Mouse (Mus musculus): Measurements from ENCODE around the gene Efcab11.

The Efcab11 gene

GRCm38 (mm10) chr12:99752986-99753385, 131.3 kb downstream of the Efcab11 start:
- no peak for DNase-seq (ENCODE audit: low spot score)

GRCm38 (mm10) chr12:99749391-99749790, 134.8 kb downstream of the Efcab11 start:
- DNase-seq (ENCODE audit: low spot score): no peak

- DNase-seq (ENCODE audit: low spot score): no peak
These were observed 142.6 kb downstream of the Efcab11 start for GRCm38 (mm10) chr12:99741631-99742030.

GRCm38 (mm10) chr12:99739211-99739610, 145.0 kb downstream of the Efcab11 start:
- DNase-seq (ENCODE audit: low spot score): no peak

- no peak for DNase-seq (ENCODE audit: low spot score)
These were observed 146.0 kb downstream of the Efcab11 start for GRCm38 (mm10) chr12:99738256-99738655.

- DNase-seq (ENCODE audit: low spot score): no peak
These were observed 147.3 kb downstream of the Efcab11 start for GRCm38 (mm10) chr12:99736971-99737370.

- no peak for DNase-seq (ENCODE audit: low spot score)
These were observed 149.1 kb downstream of the Efcab11 start for GRCm38 (mm10) chr12:99735172-99735571.

GRCm38 (mm10) chr12:99724206-99724605, 160.0 kb downstream of the Efcab11 start:
- DNase-seq (ENCODE audit: low spot score): no peak

- DNase-seq (ENCODE audit: low spot score): no peak
These were observed 160.4 kb downstream of the Efcab11 start for GRCm38 (mm10) chr12:99723791-99724190.

GRCm38 (mm10) chr12:99721318-99721717, 162.9 kb downstream of the Efcab11 start:
- DNase-seq (ENCODE audit: low spot score): no peak

GRCm38 (mm10) chr12:99719777-99720176, 164.5 kb downstream of the Efcab11 start:
- no peak for DNase-seq (ENCODE audit: low spot score)

GRCm38 (mm10) chr12:99718161-99718560, 166.1 kb downstream of the Efcab11 start:
- no peak for DNase-seq (ENCODE audit: low spot score)

GRCm38 (mm10) chr12:99716038-99716610, 168.1 kb downstream of the Efcab11 start:
- no peak for DNase-seq (ENCODE audit: low spot score)

GRCm38 (mm10) chr12:99715129-99716037, 168.9 kb downstream of the Efcab11 start:
- DNase-seq (ENCODE audit: low spot score): no peak

- DNase-seq (ENCODE audit: low spot score): no peak
These were observed 172.0 kb downstream of the Efcab11 start for GRCm38 (mm10) chr12:99712214-99712613.

- DNase-seq (ENCODE audit: low spot score): no peak
These were observed 182.0 kb downstream of the Efcab11 start for GRCm38 (mm10) chr12:99702248-99702647.

- no peak for DNase-seq (ENCODE audit: low spot score)
These were observed 183.9 kb downstream of the Efcab11 start for GRCm38 (mm10) chr12:99700380-99700779.

GRCm38 (mm10) chr12:99699379-99700023, 184.7 kb downstream of the Efcab11 start:
- no peak for DNase-seq (ENCODE audit: low spot score)

- no peak for DNase-seq (ENCODE audit: low spot score)
These were observed 190.2 kb downstream of the Efcab11 start for GRCm38 (mm10) chr12:99694066-99694465.

- no peak for DNase-seq (ENCODE audit: low spot score)
These were observed 197.7 kb downstream of the Efcab11 start for GRCm38 (mm10) chr12:99686418-99686992.

- DNase-seq (ENCODE audit: low spot score): no peak
These were observed 198.7 kb downstream of the Efcab11 start for GRCm38 (mm10) chr12:99685451-99686100.

GRCm38 (mm10) chr12:99681681-99682080, 202.6 kb downstream of the Efcab11 start:
- DNase-seq (ENCODE audit: low spot score): no peak

Measured in yolk sac, embryonic 10.5 days (tissue).